Mouse (Mus musculus) spleen, adult 2 months (tissue): Measurements from ENCODE around the gene Lrig2. TPM values are rescaled to one million over a fixed set of nuclear protein-coding genes. Genes with fewer than 3 reads are reported as not detected.

Experiments used
- DNase-seq, 2 experiments: peaks; one replicate each; pipeline versions ENCODE4 v3.0.0 to v3.0.0-alpha.2; 2012 to 2021; ENCODE audit warnings: low spot score in 2 of 2, low read depth in 1 of 2
- H3K27ac ChIP-seq: fragments of 200-500 bp; 2 replicates; pipeline ENCODE4 v1.5.1; 2012; ENCODE audit warnings: low read length, inconsistent platforms; ENCODE audit not compliant: insufficient read depth
- H3K27me3 ChIP-seq: fragments of 200-500 bp; 2 replicates; pipeline ENCODE4 v1.6.1; 2012; ENCODE audit warnings: mild to moderate bottlenecking, moderate library complexity, low read length, inconsistent platforms; ENCODE audit not compliant: control insufficient read depth, insufficient read depth
- H3K36me3 ChIP-seq: fragments of 200-500 bp; 2 replicates; pipeline ENCODE4 v1.6.1; 2012; ENCODE audit warnings: mild to moderate bottlenecking, low read length, inconsistent platforms; ENCODE audit not compliant: control insufficient read depth, insufficient read depth
- H3K4me1 ChIP-seq: fragments of 200-500 bp; 2 replicates; pipeline ENCODE4 v1.6.1; 2011; ENCODE audit warnings: inconsistent platforms; ENCODE audit not compliant: control insufficient read depth, insufficient read depth, insufficient read length
- H3K4me3 ChIP-seq: fragments of 200-500 bp; 2 replicates; pipeline ENCODE4 v1.5.1; 2011; ENCODE audit warnings: mild to moderate bottlenecking, inconsistent platforms; ENCODE audit not compliant: insufficient read depth, insufficient read length; ENCODE audit errors: extremely low read depth
- CTCF ChIP-seq: fragments of 200-500 bp; IDR thresholded peaks from 2 replicates; pipeline ENCODE4 v1.5.1; 2011; ENCODE audit warnings: mild to moderate bottlenecking, inconsistent platforms; ENCODE audit not compliant: insufficient read depth, insufficient read length, insufficient replicate concordance; ENCODE audit errors: extremely low read depth
- POLR2A ChIP-seq: fragments of 200-500 bp; IDR thresholded peaks from 2 replicates; pipeline ENCODE4 v1.6.1; 2011; ENCODE audit warnings: low read depth, low read length, inconsistent platforms
- WGBS: fragments of 180-500 bp; shearing (Covaris S2); methylation state at CpG from one replicate; pipeline ENCODE4 v1.1.7; 2018; 5-methylcytosine and 5-hydroxymethylcytosine counted together
- polyA plus RNA-seq: library from polyadenylated mRNA; depleted of rRNA; stranded (reverse); fragments of >200 nt; gene quantifications from 2 replicates; pipeline ENCODE4 v1.2.3, GENCODE M21; 2012

Gene Lrig2
- polyA plus RNA-seq, 1 experiment = 6.0 TPM

DNA sequence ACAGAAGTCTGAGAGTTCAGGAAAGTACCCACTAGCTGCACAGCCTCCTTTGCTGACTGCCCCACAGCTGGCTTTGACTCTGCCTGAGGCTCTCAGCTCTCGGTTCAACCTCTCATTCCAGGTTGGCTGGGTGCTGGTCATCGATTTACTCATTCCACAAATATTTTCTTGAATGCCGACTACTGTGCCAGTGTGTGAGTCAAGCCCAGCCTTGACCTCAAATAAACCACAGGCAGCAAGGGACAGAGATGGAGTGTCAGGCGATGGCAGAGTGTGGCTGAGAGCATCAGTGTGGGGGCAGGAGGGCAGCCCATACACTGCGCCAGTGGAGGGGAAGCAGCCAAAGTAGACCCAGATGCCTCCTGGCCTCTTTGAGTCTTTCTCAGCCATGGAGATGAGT, 151.4 kb downstream of the Lrig2 start:
- Histone ChIP-seq H3K36me3 (no peaks in the 10 kb centered on the region), H3K4me3 (no peak overlapping the region), H3K27me3 (no peaks in the 10 kb centered on the region), H3K4me1 (no peaks in the 10 kb centered on the region), H3K27ac (no peak overlapping the region)
- DNase-seq = no peak
- WGBS = 81% methylated on average over 5 of the region's 5 CpGs
- no peak for TF ChIP-seq POLR2A
- no peak for TF ChIP-seq CTCF

DNA sequence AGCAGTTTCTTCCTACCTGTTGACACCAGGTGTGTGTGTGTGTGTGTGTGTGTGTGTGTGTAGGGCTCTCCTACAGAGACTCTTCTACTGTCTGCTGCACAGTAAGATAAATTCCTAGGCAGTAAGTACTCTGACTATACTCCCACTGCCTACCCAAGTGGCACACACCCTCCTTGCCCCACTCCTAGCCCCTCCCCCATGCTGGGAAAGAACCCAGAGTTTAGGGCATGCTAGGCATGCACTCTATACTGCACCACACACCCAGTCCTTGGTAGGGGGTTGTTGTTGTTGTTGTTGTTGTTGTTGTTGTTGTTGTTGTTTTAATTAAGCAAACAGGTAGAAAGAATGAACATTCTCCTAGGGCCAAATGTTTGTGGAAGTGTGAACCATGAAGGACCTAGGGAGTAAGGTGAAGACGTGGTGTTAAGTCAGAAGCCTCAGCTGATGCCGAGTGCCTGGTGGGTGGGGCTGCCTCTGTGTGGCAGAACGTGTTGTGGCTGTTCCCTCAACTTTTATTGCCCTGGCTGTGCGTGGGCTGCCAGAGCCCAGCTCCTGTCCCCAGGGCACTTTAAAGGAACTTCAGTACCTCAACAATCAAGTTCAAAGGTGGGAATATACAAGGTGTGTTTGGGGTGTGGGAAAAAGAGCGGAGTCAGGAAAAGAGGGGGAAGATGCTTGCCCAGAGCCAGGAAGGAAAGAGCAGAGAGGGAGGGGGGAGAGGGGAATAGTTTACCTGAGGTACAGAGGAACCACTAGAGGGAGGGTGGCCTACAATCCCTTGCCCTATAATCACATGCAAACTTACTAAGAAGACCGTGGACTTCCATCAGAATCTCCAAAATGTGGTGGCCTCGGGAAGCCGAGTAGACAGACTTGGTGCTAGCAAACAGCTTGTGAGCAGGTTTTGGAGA, 152.2 kb downstream of the Lrig2 start:
- 55% methylated on average over 8 of the region's 8 CpGs for WGBS
- TF ChIP-seq POLR2A = no peak
- no peak for TF ChIP-seq CTCF
- DNase-seq = no peak
- Histone ChIP-seq H3K4me3 (no peak overlapping the region), H3K27ac (no peak overlapping the region), H3K27me3 (no peaks in the 10 kb centered on the region), H3K36me3 (no peaks in the 10 kb centered on the region), H3K4me1 (no peaks in the 10 kb centered on the region)

DNA sequence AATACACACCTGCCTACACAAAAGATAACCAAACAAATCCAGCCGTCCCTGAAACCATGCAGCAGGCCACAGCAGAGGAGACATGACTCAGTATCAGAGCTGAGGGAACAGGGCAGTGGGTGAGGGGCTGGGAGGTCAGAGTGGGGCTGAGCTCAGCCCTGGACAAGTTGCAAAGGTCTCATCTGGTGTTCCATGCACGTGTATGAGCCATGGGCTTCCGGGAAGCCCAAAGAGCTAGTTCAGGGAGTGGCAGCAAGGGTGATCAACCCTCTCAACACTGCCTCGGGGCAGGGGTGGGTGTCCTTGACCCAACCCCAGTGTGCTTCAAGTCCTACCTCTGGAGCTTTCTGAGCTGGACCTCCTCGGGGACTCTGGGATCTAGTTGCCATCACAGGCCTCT, 153.0 kb downstream of the Lrig2 start:
- DNase-seq = no peak
- 81% methylated on average over 5 of the region's 5 CpGs for WGBS
- Histone ChIP-seq H3K36me3 (no peaks in the 10 kb centered on the region), H3K27me3 (no peaks in the 10 kb centered on the region), H3K4me3 (no peak overlapping the region), H3K27ac (no peak overlapping the region), H3K4me1 (no peaks in the 10 kb centered on the region)
- TF ChIP-seq POLR2A (no peak), CTCF (no peak)

DNA sequence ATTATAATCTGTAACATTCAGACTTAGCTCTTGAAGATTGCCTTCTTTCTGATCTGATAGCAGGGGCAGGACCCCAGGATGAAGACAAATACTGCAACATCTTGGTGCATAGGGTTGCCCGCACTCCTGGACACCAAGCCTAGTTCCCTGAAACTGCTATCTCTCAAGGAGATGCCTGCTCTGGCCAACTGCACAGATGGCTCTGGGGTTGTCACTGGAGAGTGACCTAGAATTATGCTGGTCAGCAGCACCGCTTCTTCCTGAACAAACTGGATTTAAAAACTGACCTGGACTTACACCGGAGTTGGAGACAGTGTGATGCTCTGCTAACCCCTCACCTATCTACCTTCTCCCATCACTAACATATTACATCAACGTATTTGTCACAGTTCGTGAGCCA, 155.6 kb downstream of the Lrig2 start:
- no peak overlapping the region for H3K27ac ChIP-seq
- no peak overlapping the region for H3K4me3 ChIP-seq
- no peaks in the 10 kb centered on the region for H3K36me3 ChIP-seq
- no peaks in the 10 kb centered on the region for H3K27me3 ChIP-seq
- H3K4me1 ChIP-seq = no peaks in the 10 kb centered on the region
- 90% methylated on average over 5 of the region's 5 CpGs for WGBS
- no peak for DNase-seq
- TF ChIP-seq CTCF (no peak), POLR2A (no peak)

DNA sequence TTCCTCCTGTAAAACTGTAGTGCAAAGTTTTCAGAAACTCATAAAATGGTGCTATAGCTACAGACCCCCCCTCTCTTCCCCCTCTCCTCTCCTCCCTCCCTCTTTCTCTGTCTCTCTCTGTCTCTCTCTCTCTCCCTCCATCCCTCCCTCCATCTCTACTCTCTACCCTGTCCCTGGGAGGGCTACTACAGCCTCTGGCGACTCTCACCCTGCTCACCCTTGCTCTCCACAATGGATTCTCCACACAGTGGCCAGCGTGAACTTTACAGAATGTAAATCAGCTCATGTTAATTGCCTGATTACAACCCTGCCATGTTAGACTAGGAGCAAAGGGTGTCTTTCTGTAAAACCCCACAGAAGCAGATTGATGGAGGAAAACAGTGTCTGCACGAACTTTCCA, 157.8 kb downstream of the Lrig2 start:
- DNase-seq = no peak
- WGBS = 86% methylated on average over 3 of the region's 3 CpGs
- H3K36me3 ChIP-seq = no peaks in the 10 kb centered on the region
- no peaks in the 10 kb centered on the region for H3K27me3 ChIP-seq
- H3K4me1 ChIP-seq = no peaks in the 10 kb centered on the region
- no peak overlapping the region for H3K4me3 ChIP-seq
- TF ChIP-seq POLR2A (no peak), CTCF (no peak)
- no peak overlapping the region for H3K27ac ChIP-seq

DNA sequence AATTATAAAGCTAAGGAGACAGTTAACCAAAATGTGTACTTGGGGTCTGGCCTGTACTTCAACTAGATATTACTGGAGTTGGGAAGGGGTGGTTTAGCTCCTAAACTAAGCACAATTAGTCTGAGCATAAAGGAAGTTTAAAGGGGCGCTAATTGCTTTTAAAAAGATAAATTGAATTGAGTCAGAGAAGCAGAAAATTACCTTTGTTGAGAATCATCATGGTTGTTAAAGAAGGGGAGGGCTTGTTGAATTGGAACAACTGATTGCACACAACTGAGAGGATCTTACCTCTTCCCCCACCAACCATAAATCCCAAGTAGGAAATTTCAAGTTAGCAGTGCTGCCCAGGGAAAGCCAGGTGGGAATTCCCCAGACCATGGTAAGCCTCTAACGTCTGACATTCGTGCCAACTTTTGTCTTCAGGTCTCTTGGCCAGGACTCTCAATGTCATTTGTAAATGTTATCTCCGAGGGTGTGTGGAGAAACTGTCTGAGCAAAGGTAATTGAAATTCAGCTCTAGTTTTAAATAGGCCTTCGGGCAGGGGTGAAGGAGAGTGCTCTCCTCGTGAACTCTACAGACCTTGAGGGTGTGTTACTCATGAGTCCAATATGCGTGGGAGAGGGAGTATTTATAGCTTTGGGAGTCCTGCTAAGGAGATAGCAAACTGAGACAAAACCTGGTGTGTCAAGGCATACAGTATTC, 159.2 kb downstream of the Lrig2 start:
- WGBS = 81% methylated on average over 7 of the region's 7 CpGs
- no peak overlapping the region for H3K4me3 ChIP-seq
- H3K4me1 ChIP-seq = no peaks in the 10 kb centered on the region
- H3K36me3 ChIP-seq = no peaks in the 10 kb centered on the region
- H3K27me3 ChIP-seq = no peaks in the 10 kb centered on the region
- DNase-seq = no peak
- H3K27ac ChIP-seq = no peak overlapping the region
- no peak for TF ChIP-seq CTCF
- TF ChIP-seq POLR2A = no peak
